Mouse (Mus musculus) stomach, embryonic 15.5 days (tissue): ENCODE results near the gene Abhd14b. TPM values are rescaled to one million over a fixed set of nuclear protein-coding genes. Genes with fewer than 3 reads are reported as not detected.
"Not testable (repeated sequence)": the region's sequence is repeated elsewhere in the genome, so short reads cannot be mapped to it uniquely, and the experiment has no call there.

Source experiments
- ATAC-seq: fragments of 200-750 bp; cut with Nextera tagmentation; 2 replicates; pipeline ENCODE4 v1.8.0; 2017; ENCODE audit warnings: low read depth, moderate number of reproducible peaks, moderate TSS enrichment; ENCODE audit not compliant: insufficient read depth, low FRiP score
- H3K27ac ChIP-seq: fragments of 300-500 bp; sonication (generic); 2 replicates; pipeline ENCODE4 v1.5.1; 2015; ENCODE audit warnings: mild to moderate bottlenecking, inconsistent platforms
- H3K27me3 ChIP-seq: fragments of 300-500 bp; sonication (generic); replicated peaks from 2 replicates; pipeline ENCODE4 v1.6.1; 2015; ENCODE audit warnings: inconsistent platforms
- H3K36me3 ChIP-seq: fragments of 300-500 bp; sonication (generic); 2 replicates; pipeline ENCODE4 v1.6.1; 2015; ENCODE audit warnings: inconsistent platforms
- H3K4me1 ChIP-seq: fragments of 300-500 bp; sonication (generic); 2 replicates; pipeline ENCODE4 v1.6.1; 2015; ENCODE audit warnings: inconsistent platforms
- H3K4me2 ChIP-seq: fragments of 300-500 bp; sonication (generic); 2 replicates; pipeline ENCODE4 v1.6.1; 2015; ENCODE audit warnings: mild to moderate bottlenecking, inconsistent platforms
- H3K4me3 ChIP-seq: fragments of 300-500 bp; sonication (generic); replicated peaks from 2 replicates; pipeline ENCODE4 v1.5.1; 2015; ENCODE audit warnings: inconsistent platforms
- H3K9ac ChIP-seq: fragments of 300-500 bp; sonication (generic); 2 replicates; pipeline ENCODE4 v1.6.1; 2015; ENCODE audit warnings: inconsistent platforms
- H3K9me3 ChIP-seq: fragments of 300-500 bp; sonication (generic); 2 replicates; pipeline ENCODE4 v1.6.1; 2016; ENCODE audit warnings: inconsistent platforms
- WGBS: fragments of 180-500 bp; shearing (Covaris S2); methylation state at CpG from one replicate; pipeline ENCODE4 v1.1.7; 2015; 5-methylcytosine and 5-hydroxymethylcytosine counted together
- polyA plus RNA-seq: library from polyadenylated mRNA; unstranded; fragments of >200 nt; fragmentation: Nextera tagmentation; extraction: Ambion mirVana; gene quantifications from 2 replicates; pipeline ENCODE4 v1.2.1, GENCODE M21; 2015

The Abhd14b gene
- polyA plus RNA-seq, 1 experiment from 2014 or later, result 26.2 TPM

DNA sequence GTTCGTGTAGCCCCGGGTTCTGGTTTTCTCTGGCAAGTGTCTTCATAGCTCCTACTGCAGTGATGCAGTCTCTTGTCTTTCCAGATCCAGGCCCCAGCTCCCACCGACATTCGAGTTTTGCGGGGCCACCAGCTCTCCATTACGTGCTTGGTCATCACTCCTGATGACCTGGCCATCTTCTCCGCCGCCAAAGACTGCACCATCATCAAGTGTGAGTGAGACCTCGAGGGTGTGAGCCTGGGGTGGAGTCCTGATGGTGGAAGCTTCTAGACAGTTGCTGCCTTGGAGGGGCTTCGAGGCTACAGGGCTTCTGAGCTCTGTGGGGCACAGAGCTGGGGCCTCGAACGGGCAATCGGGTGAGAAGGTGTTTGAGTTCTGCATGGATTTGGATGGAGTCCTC lies 34.4 kb downstream of the Abhd14b start:
- Histone ChIP-seq H3K27me3 (no peaks in the 10 kb centered on the region), H3K36me3 (peaks cover 28% of the 10 kb centered on the region), H3K9me3 (no peaks in the 10 kb centered on the region), H3K4me3 (no peak overlapping the region), H3K9ac (no peak overlapping the region), H3K4me1 (peaks cover 12% of the 10 kb centered on the region), H3K4me2 (no peak overlapping the region), H3K27ac (no peak overlapping the region)
- WGBS, result 89% methylated on average over 13 of the region's 13 CpGs
- ATAC-seq, result no peak

DNA sequence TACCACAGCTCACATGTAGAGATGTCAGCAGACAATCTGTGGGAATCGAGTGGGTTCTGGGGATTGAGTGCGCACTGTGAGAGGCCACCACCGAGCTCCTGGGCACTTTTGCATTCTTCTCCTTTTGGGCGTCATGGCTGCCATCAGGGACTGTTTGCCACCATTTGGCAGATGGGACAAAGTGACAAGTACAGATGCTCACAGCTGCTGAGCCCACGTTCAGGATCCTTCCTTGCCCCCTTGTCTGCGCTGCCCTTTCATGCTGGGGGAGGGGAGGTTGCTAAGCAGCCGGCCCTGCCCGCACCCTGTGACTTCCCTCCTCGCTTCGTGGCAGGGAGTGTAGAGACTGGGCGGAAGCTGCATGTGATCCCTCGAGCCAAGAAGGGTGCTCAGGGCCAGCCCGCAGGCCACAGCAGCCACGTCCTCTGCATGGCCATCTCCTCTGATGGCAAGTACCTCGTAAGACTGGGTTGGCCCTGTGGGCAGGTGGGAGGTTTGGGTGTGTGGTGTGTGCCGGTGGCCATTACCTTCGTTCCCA lies 35.4 kb downstream of the Abhd14b start:
- no peak overlapping the region for H3K9ac ChIP-seq
- no peaks in the 10 kb centered on the region for H3K9me3 ChIP-seq
- no peak for ATAC-seq
- peaks cover 11% of the 10 kb centered on the region for H3K4me1 ChIP-seq
- H3K27ac ChIP-seq, result no peak overlapping the region
- no peak overlapping the region for H3K4me3 ChIP-seq
- 83% methylated on average over 17 of the region's 17 CpGs for WGBS
- H3K4me2 ChIP-seq, result no peak overlapping the region
- peaks cover 28% of the 10 kb centered on the region for H3K36me3 ChIP-seq
- no peaks in the 10 kb centered on the region for H3K27me3 ChIP-seq

DNA sequence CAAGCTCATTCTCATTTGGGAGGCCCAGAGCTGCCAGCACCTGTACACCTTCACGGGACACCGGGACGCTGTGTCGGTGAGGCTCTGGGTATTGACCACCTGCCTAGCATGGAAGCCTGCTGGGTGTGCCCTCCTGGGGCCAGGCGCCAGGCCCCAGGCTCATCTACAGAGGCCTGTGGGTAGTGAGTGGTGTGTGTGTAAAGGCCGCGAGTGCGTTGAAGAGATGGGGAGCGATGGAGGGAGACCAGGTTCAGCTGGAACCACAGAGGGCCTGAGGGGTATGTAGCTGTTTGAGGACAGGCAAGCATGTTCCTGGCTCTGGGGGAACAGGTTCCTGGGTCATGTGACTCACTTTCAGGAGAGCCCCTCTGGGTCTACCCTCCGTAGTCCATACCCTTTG lies 35.9 kb downstream of the Abhd14b start:
- Histone ChIP-seq H3K4me3 (no peak overlapping the region), H3K9me3 (no peaks in the 10 kb centered on the region), H3K27ac (no peak overlapping the region), H3K4me2 (no peak overlapping the region), H3K4me1 (peaks cover 6% of the 10 kb centered on the region), H3K9ac (no peak overlapping the region), H3K36me3 (peaks cover 28% of the 10 kb centered on the region), H3K27me3 (no peaks in the 10 kb centered on the region)
- 95% methylated on average over 10 of the region's 10 CpGs for WGBS
- no peak for ATAC-seq

DNA sequence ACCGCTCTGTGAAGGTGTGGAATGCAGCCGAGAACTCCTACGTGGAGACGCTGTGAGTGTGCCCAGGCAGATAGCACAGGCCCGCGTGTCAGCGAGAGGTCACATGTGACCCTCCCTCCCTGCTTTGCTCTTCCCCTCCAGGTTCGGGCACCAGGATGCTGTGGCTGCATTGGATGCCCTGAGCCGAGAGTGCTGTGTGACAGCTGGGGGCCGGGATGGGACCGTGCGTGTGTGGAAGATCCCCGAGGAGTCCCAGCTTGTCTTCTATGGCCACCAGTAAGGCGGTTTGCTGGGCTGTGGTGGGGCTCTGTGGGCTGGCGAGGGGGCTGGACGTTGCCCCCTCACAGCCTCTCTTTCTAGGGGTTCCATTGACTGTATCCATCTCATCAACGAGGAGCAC lies 36.3 kb downstream of the Abhd14b start:
- Histone ChIP-seq H3K4me3 (no peak overlapping the region), H3K9me3 (no peaks in the 10 kb centered on the region), H3K27ac (no peak overlapping the region), H3K4me2 (no peak overlapping the region), H3K36me3 (peaks cover 28% of the 10 kb centered on the region), H3K4me1 (0 out of 2 replicates have a peak, but pooled peaks cover 3% of the 10 kb centered on the region), H3K9ac (no peak overlapping the region), H3K27me3 (no peaks in the 10 kb centered on the region)
- ATAC-seq, result no peak
- WGBS, result 89% methylated on average over 17 of the region's 17 CpGs

DNA sequence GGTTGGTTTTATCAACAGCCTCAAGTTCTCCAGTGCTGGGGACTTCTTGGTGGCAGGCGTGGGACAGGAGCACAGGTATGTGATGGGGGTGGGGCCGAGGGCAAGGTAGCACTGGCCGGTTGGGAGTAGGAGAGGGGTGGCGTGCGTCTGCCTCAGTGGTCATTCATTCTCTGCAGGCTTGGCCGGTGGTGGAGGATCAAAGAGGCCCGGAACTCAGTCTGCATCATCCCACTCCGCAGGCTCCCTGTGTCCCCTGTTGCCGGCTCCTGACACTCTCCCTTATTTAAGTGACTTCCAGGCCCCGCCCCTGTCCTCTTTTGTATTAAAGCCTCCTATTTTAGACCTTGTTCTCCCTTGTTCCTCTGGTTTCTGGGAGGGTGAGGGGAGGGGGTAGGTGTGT lies 37.8 kb downstream of the Abhd14b start:
- H3K27ac ChIP-seq, result no peak overlapping the region
- H3K4me3 ChIP-seq, result no peak overlapping the region
- no peaks in the 10 kb centered on the region for H3K27me3 ChIP-seq
- no peaks in the 10 kb centered on the region for H3K4me1 ChIP-seq
- WGBS, result 74% methylated on average over 10 of the region's 10 CpGs
- H3K9ac ChIP-seq, result no peak overlapping the region
- H3K9me3 ChIP-seq, result no peaks in the 10 kb centered on the region
- no peak for ATAC-seq
- H3K36me3 ChIP-seq, result peaks cover 28% of the 10 kb centered on the region
- no peak overlapping the region for H3K4me2 ChIP-seq

DNA sequence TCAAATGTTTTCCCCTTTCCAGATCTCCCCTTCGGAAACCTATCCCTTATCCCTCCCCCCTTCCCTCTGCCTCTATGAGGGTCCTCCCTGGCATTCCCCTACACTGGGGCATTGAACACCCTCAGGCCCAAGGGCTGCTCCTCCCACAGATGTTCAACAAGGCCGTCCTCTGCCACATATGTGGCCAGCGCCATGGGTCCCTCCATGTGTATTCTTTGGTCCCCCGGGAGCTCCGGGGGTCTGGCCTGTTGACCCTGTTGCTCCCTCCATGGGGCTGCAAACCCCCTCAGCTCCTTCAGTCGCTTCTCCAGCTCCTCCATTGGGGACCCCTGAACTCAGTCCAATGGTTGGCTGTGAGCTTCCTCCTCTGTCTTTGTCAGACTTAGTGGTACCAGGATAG lies 40.3 kb downstream of the Abhd14b start:
- ATAC-seq, H3K9ac ChIP-seq, H3K4me2 ChIP-seq, H3K4me1 ChIP-seq, H3K9me3 ChIP-seq, H3K27me3 ChIP-seq, H3K27ac ChIP-seq, H3K4me3 ChIP-seq: not testable (repeated sequence)
- WGBS, result 81% methylated on average over 6 of the region's 6 CpGs
- H3K36me3 ChIP-seq, result peaks cover 19% of the 10 kb centered on the region

DNA sequence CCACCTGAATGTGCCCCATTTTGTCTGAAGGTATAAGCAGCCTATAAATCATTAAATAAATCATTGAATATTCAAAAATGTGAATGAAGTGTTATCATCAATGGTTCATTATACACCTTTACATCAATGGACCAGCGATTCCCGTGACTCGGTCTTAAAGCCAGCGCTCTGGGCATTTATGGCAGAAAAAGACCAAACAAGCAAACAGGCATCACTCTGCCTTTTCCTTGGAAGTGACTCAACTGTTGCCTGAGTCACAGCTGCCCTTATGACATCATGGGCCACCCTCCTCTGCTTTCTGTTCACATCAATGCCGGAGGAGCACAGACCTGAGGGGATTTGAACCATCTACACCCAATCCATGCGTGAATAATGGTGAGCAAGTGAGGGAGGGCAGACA lies 52.4 kb downstream of the Abhd14b start, which contains the start of gene Iqcf1:
TSS of gene Iqcf1 (plus strand) at position 301 of the 400 bp plus-strand sequence.
- no peak for ATAC-seq
- H3K9me3 ChIP-seq, result no peaks in the 10 kb centered on the region
- H3K27me3 ChIP-seq, result no peaks in the 10 kb centered on the region
- H3K4me2 ChIP-seq, result no peak within 1 kb of the TSS
- H3K4me3 ChIP-seq, result no peak within 1 kb of the TSS
- no peak within 1 kb of the TSS for H3K27ac ChIP-seq
- no peak within 1 kb of the TSS for H3K9ac ChIP-seq
- WGBS, result 91% methylated on average over 6 of the region's 6 CpGs
- H3K36me3 ChIP-seq, result no peaks in the 10 kb centered on the region
- no peaks in the 10 kb centered on the region for H3K4me1 ChIP-seq

DNA sequence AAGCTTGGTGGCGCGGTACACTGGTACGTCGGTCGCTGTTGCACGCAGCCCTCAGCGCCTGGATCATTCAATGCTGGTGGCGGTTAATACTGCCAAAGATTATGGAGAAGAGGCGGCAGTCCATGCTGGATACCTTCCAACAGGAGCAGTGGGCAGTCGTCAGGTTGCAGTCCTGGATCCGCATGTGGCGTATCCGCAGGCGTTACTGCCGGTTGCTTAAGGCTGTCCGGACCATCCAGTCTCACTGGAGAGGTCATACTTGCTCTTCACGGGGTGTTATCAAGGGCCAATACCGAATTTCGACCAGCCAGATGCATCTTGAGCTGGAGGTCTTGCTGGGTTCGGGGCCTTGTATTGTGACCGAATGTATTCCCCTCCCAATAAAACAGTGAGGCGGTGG lies 54.6 kb downstream of the Abhd14b start:
- Histone ChIP-seq H3K9ac (no peak overlapping the region), H3K4me2 (no peak overlapping the region), H3K4me3 (no peak overlapping the region), H3K36me3 (no peaks in the 10 kb centered on the region), H3K27me3 (no peaks in the 10 kb centered on the region), H3K27ac (no peak overlapping the region), H3K4me1 (no peaks in the 10 kb centered on the region), H3K9me3 (no peaks in the 10 kb centered on the region)
- no peak for ATAC-seq
- WGBS, result 84% methylated on average over 22 of the region's 22 CpGs

Other genes with a start within 250 kb of the Abhd14b start
- gene Ppm1m, start 247.7 kb upstream of the Abhd14b start, polyA plus RNA-seq, result 39.0 and 42.0 TPM in 2 replicates
- 53.9 and 64.0 TPM in 2 replicates for gene Twf2, start 244.4 kb upstream of the Abhd14b start, polyA plus RNA-seq
- gene Tlr9, start 224.9 kb upstream of the Abhd14b start, polyA plus RNA-seq, result 0.12 and 0.15 TPM in 2 replicates
- gene Alas1, start 198.8 kb upstream of the Abhd14b start, polyA plus RNA-seq, result 109 TPM in 2 replicates
- 24.7 and 25.4 TPM in 2 replicates for gene Poc1a, start 166.4 kb upstream of the Abhd14b start, polyA plus RNA-seq
- 16.8 and 17.1 TPM in 2 replicates for gene Dusp7, start 78.8 kb upstream of the Abhd14b start, polyA plus RNA-seq
- gene Rpl29, start 18.0 kb upstream of the Abhd14b start, polyA plus RNA-seq, result 805 and 953 TPM in 2 replicates
- 37.9 and 50.7 TPM in 2 replicates for gene Acy1, start 9.1 kb upstream of the Abhd14b start, polyA plus RNA-seq
- gene Abhd14a, start 219 bp downstream of the Abhd14b start, polyA plus RNA-seq, result 48.6 and 48.7 TPM in 2 replicates
- gene Pcbp4, start 5.8 kb downstream of the Abhd14b start, polyA plus RNA-seq, result 51.8 and 58.9 TPM in 2 replicates
- gene Gpr62, start 18.5 kb downstream of the Abhd14b start, polyA plus RNA-seq, result 0.19 and 0.42 TPM in 2 replicates
- gene Rrp9, start 28.5 kb downstream of the Abhd14b start, polyA plus RNA-seq, result 44.3 and 46.5 TPM in 2 replicates
- 2.9 and 3.7 TPM in 2 replicates for gene Parp3, start 29.5 kb downstream of the Abhd14b start, polyA plus RNA-seq
- not detected in 2 replicates for gene Iqcf1, start 52.5 kb downstream of the Abhd14b start, polyA plus RNA-seq
- gene Iqcf5, start 67.1 kb downstream of the Abhd14b start, polyA plus RNA-seq, result not detected in 2 replicates
- not detected in 2 replicates for gene Iqcf3, start 114.2 kb downstream of the Abhd14b start, polyA plus RNA-seq
- gene Iqcf4, start 123.5 kb downstream of the Abhd14b start, polyA plus RNA-seq, result not detected in 2 replicates
- not detected in 2 replicates for gene Iqcf6, start 179.1 kb downstream of the Abhd14b start, polyA plus RNA-seq
- not detected in 2 replicates for gene Grm2, start 208.6 kb downstream of the Abhd14b start, polyA plus RNA-seq
- 51.5 and 53.7 TPM in 2 replicates for gene Tex264, start 238.5 kb downstream of the Abhd14b start, polyA plus RNA-seq